Mouse (Mus musculus): ENCODE data around the gene Armc9.

GRCm38 (mm10) chr1:86235118-86235517 lies 80.5 kb downstream of the Armc9 start:
- TF ChIP-seq CTCF (IDR thresholded peaks at IDR 0.05; ENCODE audit: borderline replicate concordance, insufficient read depth, low read depth, low read length) (no peak), POLR2A (IDR thresholded peaks at IDR 0.05; ENCODE audit: borderline replicate concordance, insufficient read depth, low read length) (no peak)

Data from cerebellum, adult 2 months (tissue).